Mouse (Mus musculus) hindbrain, embryonic 14.5 days (tissue): Measurements from ENCODE around the gene Myb. TPM values are rescaled to one million over a fixed set of nuclear protein-coding genes. Genes with fewer than 3 reads are reported as not detected.

Experiments used
- ATAC-seq: fragments of 200-750 bp; cut with Nextera tagmentation; 2 replicates; pipeline ENCODE4 v1.8.0; 2017; ENCODE audit warnings: moderate number of reproducible peaks, mild to moderate bottlenecking, moderate TSS enrichment, moderate library complexity; ENCODE audit not compliant: low FRiP score
- DNase-seq: peaks from one replicate; pipeline ENCODE4 v3.0.0-alpha.2; 2015; ENCODE audit warnings: low spot score
- H3K27ac ChIP-seq: fragments of 300-500 bp; sonication (generic); 2 replicates; pipeline ENCODE4 v1.5.1; 2014; ENCODE audit warnings: mild to moderate bottlenecking, moderate library complexity
- H3K27me3 ChIP-seq: fragments of 300-500 bp; sonication (generic); 2 replicates; pipeline ENCODE4 v1.6.1; 2014; ENCODE audit warnings: mild to moderate bottlenecking, low read length, mixed read lengths; ENCODE audit not compliant: control insufficient read depth, insufficient read depth
- H3K36me3 ChIP-seq: fragments of 300-500 bp; sonication (generic); replicated peaks from 2 replicates; pipeline ENCODE4 v1.6.1; 2014; ENCODE audit not compliant: control insufficient read depth, insufficient read depth
- H3K4me1 ChIP-seq: fragments of 300-500 bp; sonication (generic); replicated peaks from 2 replicates; pipeline ENCODE4 v1.6.1; 2014; ENCODE audit warnings: antibody characterized with exemption, low read length, mixed read lengths; ENCODE audit not compliant: control insufficient read depth, insufficient read depth
- H3K4me2 ChIP-seq: fragments of 300-500 bp; sonication (generic); replicated peaks from 2 replicates; pipeline ENCODE4 v1.6.1; 2014; ENCODE audit warnings: mild to moderate bottlenecking, moderate library complexity
- H3K4me3 ChIP-seq: fragments of 300-500 bp; sonication (generic); replicated peaks from 2 replicates; pipeline ENCODE4 v1.5.1; 2014; ENCODE audit warnings: mild to moderate bottlenecking, low read length
- H3K9ac ChIP-seq: fragments of 300-500 bp; sonication (generic); 2 replicates; pipeline ENCODE4 v1.6.1; 2014
- H3K9me3 ChIP-seq: fragments of 300-500 bp; sonication (generic); 2 replicates; pipeline ENCODE4 v1.6.1; 2016; ENCODE audit warnings: low read length; ENCODE audit not compliant: control insufficient read depth
- WGBS: fragments of 180-500 bp; shearing (Covaris S2); extraction: QIAGEN DNeasy Blood & Tissue Kit; methylation state at CpG from one replicate; pipeline ENCODE4 v1.1.7; 2014; 5-methylcytosine and 5-hydroxymethylcytosine counted together
- polyA plus RNA-seq: library from polyadenylated mRNA; unstranded; fragments of >200 nt; fragmentation: Nextera tagmentation; extraction: Ambion mirVana; gene quantifications from 2 replicates; pipeline ENCODE4 v1.2.1, GENCODE M21; 2014

Myb gene
- polyA plus RNA-seq: 2.2 and 2.3 TPM in 2 replicates

DNA sequence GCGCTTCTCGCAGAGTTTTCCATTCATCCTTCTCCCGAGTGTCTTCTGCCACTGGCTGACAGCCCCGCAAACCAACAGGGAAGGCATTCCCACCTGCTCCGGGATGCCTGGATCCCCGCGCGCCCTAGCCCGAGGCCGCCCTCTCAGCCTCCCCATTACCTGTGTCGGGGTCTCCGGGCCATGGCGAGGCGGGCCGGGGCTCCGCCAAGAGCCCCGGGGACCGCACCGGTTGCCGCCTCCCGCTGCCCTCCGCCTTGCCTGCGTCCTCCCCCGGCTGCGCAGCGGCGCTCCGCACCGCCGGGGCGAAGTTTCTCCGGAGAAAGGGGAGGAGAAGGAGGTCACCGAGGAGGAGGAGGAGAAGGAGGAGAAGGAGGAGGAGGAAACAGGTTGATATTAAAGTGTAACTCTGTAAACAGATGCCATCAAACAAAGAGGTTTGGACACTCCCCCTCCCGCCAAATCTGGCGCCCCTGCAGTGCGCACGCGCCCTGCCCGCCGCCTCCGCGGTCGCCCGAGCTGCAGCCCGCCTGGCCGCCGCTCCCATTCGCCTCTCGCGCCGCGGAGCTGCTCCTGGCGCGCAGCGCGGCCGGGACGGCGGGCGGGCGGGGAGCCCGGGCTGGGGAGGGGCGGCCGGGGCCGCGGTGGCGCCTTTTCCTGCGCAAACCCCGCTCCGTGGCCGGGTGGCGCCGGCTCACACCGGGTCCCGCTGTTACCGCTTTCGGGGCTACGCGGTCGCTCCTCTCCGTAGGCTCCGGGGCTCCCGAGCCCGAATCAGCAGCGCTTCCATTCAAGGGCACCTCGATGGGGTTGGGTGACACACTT, at the start of gene Myb:
Gene Myb, minus strand, starts transcription at position 448 of the 822 bp plus-strand sequence.
- DNase-seq (peak; percentile 77), ATAC-seq (peak; percentile 88)
- under 1% methylated on average over 64 of the region's 86 CpGs for WGBS
- Histone ChIP-seq H3K4me2 (peak within 1 kb of the TSS; percentile 97), H3K9me3 (no peaks in the 10 kb centered on the region), H3K4me3 (peak within 1 kb of the TSS; percentile 71), H3K9ac (peak within 1 kb of the TSS; percentile 80), H3K27me3 (peaks cover 44% of the 10 kb centered on the region), H3K36me3 (no peaks in the 10 kb centered on the region), H3K4me1 (peaks cover 13% of the 10 kb centered on the region), H3K27ac (0 out of 2 replicates have a peak within 1 kb of the TSS, but pooled peaks have one; percentile 14)

DNA sequence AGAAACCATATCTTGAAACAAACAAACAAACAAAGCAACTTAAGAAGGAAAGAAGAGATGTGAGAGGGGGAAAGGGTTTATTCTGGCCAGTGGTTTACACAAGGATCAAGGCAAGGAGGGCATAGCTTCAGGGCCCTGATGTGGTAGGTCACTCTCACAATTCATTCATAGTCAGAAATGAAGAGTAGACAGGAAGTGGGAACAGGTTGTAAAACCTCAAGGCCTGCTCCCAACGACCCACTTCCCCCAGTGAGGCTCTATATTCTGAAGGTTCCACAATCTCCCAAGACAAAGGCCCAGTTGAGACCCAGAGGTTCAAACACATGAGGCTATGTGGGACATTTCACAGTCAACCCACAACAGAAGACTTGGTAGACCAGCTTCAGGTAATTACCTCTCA, 46.6 kb upstream of the Myb start:
- Histone ChIP-seq H3K4me2 (no peak overlapping the region), H3K27ac (no peak overlapping the region), H3K4me3 (no peak overlapping the region), H3K9me3 (no peaks in the 10 kb centered on the region), H3K36me3 (no peaks in the 10 kb centered on the region), H3K4me1 (no peaks in the 10 kb centered on the region), H3K9ac (no peak overlapping the region), H3K27me3 (no peaks in the 10 kb centered on the region)
- ATAC-seq (no peak), DNase-seq (no peak)
- WGBS: 92% methylated on average over 1 of the region's 1 CpGs

DNA sequence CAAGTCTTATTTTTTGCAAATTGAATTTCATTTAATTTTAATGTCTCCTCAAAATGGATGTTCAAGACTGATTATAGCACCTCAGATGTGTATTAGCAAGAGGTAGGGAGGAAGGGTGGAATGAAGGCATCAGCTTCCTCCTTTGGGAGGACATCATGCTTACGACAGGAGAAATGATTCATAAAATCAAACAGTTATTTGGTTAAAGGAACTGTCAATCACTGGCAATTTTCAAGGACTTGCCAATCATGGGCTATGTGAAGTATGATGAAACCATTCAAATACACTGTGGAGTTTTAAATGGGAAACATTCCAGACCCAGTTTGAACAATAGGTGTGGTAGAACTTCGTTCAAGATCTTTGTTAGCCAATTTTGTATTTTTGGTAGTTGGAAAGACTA, 45.4 kb upstream of the Myb start:
- Histone ChIP-seq H3K27ac (no peak overlapping the region), H3K4me1 (no peaks in the 10 kb centered on the region), H3K27me3 (no peaks in the 10 kb centered on the region), H3K9me3 (no peaks in the 10 kb centered on the region), H3K9ac (no peak overlapping the region), H3K36me3 (no peaks in the 10 kb centered on the region), H3K4me2 (no peak overlapping the region), H3K4me3 (no peak overlapping the region)
- WGBS: 86% methylated on average over 2 of the region's 2 CpGs
- DNase-seq: no peak
- ATAC-seq: no peak

DNA sequence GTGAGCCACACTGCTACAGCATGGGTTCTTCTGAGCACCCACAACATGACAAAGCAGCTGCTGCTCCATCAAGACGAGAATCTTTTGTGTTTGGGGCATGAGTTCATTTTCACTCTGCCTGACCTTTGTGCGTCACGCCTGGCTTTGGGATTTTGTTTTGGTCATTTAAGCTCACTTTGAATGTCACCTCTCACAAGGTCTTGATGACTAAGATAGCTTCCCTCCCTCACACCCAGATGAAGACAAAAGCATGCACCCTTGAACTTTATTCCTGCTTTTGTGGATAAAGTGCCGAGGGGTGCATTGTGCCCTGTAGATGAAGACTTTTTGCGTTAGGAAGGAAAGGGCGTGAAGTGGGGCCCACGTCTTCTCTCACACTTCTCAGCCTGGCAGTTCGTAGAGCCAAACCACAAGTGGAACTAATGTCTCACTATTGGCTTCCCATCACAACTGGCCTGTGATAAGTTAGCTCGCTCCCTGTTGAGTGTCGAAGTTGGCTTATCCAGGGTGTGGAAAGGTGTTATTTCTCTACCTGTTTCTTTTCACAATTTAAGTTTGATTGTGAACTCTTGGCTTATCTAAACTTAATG, 43.8 kb upstream of the Myb start:
- no peaks in the 10 kb centered on the region for H3K27me3 ChIP-seq
- no peaks in the 10 kb centered on the region for H3K36me3 ChIP-seq
- no peak overlapping the region for H3K27ac ChIP-seq
- no peak overlapping the region for H3K4me2 ChIP-seq
- no peaks in the 10 kb centered on the region for H3K4me1 ChIP-seq
- no peak for DNase-seq
- ATAC-seq: no peak
- 73% methylated on average over 10 of the region's 10 CpGs for WGBS
- H3K9ac ChIP-seq: no peak overlapping the region
- no peak overlapping the region for H3K4me3 ChIP-seq
- no peaks in the 10 kb centered on the region for H3K9me3 ChIP-seq

DNA sequence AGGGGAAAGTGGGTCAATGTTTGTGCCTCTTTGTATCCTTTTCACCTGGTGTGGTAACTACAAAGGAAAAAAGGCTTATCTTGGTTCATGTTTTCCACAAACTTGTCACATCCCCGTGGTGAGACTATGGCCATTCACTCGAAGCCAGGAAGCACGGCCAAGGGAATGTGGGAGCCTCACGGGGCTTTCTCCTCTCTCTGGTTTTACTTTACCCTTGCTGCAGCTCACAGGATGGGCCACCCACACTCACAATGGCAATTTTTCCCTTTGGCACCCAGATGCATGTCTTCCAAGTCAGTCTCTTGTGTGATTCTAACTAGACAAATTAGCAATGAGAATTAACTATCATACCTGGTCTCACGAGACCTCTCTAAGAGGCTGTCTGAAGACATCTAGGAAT, 43.1 kb upstream of the Myb start:
- Histone ChIP-seq H3K4me2 (no peak overlapping the region), H3K4me1 (no peaks in the 10 kb centered on the region), H3K9ac (no peak overlapping the region), H3K9me3 (no peaks in the 10 kb centered on the region), H3K4me3 (no peak overlapping the region), H3K27me3 (no peaks in the 10 kb centered on the region), H3K27ac (no peak overlapping the region), H3K36me3 (no peaks in the 10 kb centered on the region)
- ATAC-seq (no peak), DNase-seq (no peak)
- WGBS: 89% methylated on average over 5 of the region's 5 CpGs

DNA sequence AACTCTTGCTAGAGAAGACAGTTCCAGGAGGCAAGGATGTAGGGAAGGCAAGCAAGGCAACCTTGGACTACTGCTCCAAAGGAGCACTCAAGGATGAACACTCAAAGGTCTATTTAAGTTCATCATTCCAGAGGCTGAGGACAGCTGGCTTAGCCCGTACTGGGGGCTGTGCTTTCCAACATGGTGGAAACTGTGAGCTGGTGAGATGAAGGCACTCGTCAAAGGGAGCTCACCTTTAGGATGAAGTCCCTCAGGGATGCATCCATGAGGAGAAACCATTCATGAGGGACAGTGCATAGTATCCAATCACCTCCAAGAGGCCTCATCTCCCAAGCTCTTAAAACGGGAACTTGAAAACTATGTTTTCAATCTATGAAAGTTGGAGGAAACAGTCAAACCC, 42.7 kb upstream of the Myb start:
- Histone ChIP-seq H3K9me3 (no peaks in the 10 kb centered on the region), H3K9ac (no peak overlapping the region), H3K27me3 (no peaks in the 10 kb centered on the region), H3K4me1 (no peaks in the 10 kb centered on the region), H3K27ac (no peak overlapping the region), H3K4me2 (no peak overlapping the region), H3K36me3 (no peaks in the 10 kb centered on the region), H3K4me3 (no peak overlapping the region)
- WGBS: 88% methylated on average over 3 of the region's 3 CpGs
- no peak for DNase-seq
- ATAC-seq: no peak

DNA sequence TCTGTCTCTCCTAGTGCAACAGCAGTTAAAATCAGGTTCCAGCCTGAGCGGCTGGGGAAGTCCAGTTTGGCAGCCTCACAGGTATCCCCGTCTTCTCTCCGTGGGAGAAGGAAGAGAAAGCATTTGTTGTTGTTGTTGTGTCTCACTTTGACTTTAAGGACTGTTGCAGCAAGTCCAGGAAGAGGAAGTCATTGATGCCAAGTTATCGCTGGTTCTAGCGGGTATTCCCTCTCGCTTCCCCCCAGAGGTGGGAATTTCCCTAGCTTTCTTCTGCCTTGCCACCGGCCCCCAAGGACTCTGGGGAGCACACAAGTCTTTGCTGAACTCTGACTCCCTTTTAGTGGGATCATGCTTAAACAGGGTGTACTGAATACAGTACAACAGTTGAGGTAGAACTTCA, 40.0 kb upstream of the Myb start:
- no peak overlapping the region for H3K4me3 ChIP-seq
- no peaks in the 10 kb centered on the region for H3K36me3 ChIP-seq
- no peaks in the 10 kb centered on the region for H3K4me1 ChIP-seq
- ATAC-seq: no peak
- no peak overlapping the region for H3K27ac ChIP-seq
- 89% methylated on average over 7 of the region's 7 CpGs for WGBS
- no peak overlapping the region for H3K4me2 ChIP-seq
- no peak overlapping the region for H3K9ac ChIP-seq
- no peaks in the 10 kb centered on the region for H3K27me3 ChIP-seq
- H3K9me3 ChIP-seq: no peaks in the 10 kb centered on the region
- DNase-seq: no peak

DNA sequence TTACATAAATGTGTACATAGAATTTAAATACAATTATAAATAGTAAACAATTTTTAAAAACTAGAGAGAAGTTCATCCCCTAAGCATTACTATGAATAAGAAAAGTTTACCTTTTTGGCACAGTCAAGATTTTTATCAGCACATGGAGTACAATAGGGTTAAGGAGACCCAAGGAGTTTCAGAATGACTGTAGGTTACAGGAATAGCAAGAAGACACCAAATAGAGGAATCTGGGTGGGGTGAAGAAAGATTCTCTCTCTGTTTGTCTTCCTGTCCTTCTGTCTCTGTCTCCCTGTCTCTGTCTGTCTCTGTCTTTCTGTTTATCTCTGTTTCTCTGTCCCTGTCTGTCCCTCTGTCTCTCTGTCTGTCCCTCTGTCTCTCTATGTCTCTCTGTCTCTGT, 39.5 kb upstream of the Myb start:
- H3K9me3 ChIP-seq: no peaks in the 10 kb centered on the region
- H3K4me2 ChIP-seq: no peak overlapping the region
- H3K36me3 ChIP-seq: no peaks in the 10 kb centered on the region
- ATAC-seq (no peak), DNase-seq (no peak)
- H3K9ac ChIP-seq: no peak overlapping the region
- no peaks in the 10 kb centered on the region for H3K27me3 ChIP-seq
- H3K27ac ChIP-seq: no peak overlapping the region
- no peaks in the 10 kb centered on the region for H3K4me1 ChIP-seq
- no peak overlapping the region for H3K4me3 ChIP-seq

DNA sequence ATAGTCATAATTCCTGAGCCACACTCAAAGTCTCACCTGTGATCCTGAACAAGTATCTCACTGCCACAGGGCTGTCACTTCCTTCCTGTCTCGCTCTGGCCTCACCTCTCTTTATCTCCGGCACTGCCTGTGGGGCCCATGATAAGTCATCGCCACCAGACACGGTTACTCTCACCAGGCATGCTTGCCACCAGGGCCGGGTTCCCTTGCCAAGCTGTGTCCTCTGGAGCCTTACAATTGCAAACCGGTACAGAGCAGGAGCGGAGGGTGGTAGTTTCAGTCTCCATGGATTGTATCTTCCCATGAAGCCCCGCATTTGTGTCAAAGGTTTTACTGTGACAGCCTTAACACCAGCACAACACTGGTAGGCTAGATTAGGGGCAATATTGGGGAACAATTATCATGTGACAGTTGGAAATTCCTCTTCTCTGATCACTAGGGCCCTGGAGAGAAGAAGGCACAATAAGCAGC, 35.9 kb upstream of the Myb start:
- DNase-seq: no peak
- no peaks in the 10 kb centered on the region for H3K27me3 ChIP-seq
- WGBS: 90% methylated on average over 8 of the region's 8 CpGs
- no peak overlapping the region for H3K4me3 ChIP-seq
- H3K4me1 ChIP-seq: no peaks in the 10 kb centered on the region
- H3K36me3 ChIP-seq: no peaks in the 10 kb centered on the region
- H3K4me2 ChIP-seq: no peak overlapping the region
- H3K9me3 ChIP-seq: no peaks in the 10 kb centered on the region
- ATAC-seq: no peak
- H3K9ac ChIP-seq: no peak overlapping the region
- no peak overlapping the region for H3K27ac ChIP-seq
